Mouse (Mus musculus) lung, postnatal 4 days (tissue): ENCODE measurements around the gene A930004D18Rik.

Experiments used
- DNase-seq, 2 experiments: peaks; one replicate each; pipeline ENCODE4 v3.0.0; 2021

Gene A930004D18Rik

GRCm38 (mm10) chr2:18053243-18053950, 15.9 kb upstream of the A930004D18Rik start:
- no peak for DNase-seq

- no peak for DNase-seq
Observed at GRCm38 (mm10) chr2:18052581-18052980, 15.0 kb upstream of the A930004D18Rik start.

- no peak for DNase-seq
Observed at GRCm38 (mm10) chr2:18051831-18052170, 14.3 kb upstream of the A930004D18Rik start.

- no peak for DNase-seq
Observed at GRCm38 (mm10) chr2:18051026-18051830, 13.7 kb upstream of the A930004D18Rik start.

DNA sequence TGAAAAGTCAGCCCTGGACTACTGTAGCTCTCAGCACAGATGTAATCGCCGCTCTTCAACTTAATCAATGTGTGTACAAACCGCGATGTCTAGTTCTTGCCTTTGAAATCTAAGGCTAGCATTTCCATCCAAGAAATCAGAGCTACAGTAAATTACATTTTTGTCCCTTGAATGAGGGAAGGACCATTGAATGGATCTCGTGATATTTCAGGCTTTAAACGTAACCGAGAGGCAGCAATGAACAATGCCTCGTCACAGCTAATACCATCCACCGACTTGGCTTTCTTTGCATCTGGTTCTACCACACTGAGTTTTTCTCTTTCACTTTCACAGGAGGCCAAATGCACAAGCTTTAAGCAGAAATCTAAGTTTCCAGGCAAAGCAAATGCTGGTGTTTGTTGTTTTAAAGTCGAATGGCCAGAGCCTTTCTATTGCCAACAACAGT, 13.0 kb upstream of the A930004D18Rik start:
- no peak for DNase-seq

- peak in 1 of 2 experiments; percentile 3 for DNase-seq
Observed at GRCm38 (mm10) chr2:18050018-18050417, 12.5 kb upstream of the A930004D18Rik start.

DNA sequence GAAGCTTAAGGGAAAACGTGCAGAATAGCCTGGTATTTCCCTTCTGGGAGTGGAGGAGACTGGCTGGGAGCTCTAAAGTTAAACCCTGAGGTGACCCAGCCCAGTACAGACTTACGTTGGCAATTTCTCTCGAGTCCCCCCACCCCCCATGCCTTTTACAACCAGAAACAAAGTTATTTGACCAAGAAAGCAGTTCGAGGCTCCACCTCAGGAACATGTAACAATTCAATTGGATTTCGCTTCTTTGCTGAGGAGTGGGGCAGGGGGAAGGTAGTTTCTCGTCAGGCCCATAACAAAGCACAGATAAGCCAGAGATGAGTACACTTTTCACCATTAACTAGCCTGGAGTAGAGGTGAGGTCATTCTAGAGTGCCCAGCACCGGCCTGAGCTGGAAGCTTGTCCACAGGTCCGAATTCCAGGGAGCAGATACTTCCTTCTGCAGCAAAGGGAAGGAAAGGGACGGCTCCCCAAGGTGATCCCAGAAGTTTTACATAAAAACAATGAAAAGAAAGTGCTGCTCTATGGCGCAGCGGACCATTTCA, 11.8 kb upstream of the A930004D18Rik start:
- peak in 1 of 2 experiments; percentile 41 for DNase-seq

- peak in 1 of 2 experiments; percentile 22 for DNase-seq
Observed at GRCm38 (mm10) chr2:18048453-18049075, 11.0 kb upstream of the A930004D18Rik start, which contains the start of gene Skida1. Gene Skida1 (minus strand): TSS chr2:18049051.

GRCm38 (mm10) chr2:18047646-18048452, 10.3 kb upstream of the A930004D18Rik start:
- peak; percentile 82 to 91 for DNase-seq

- peak; percentile 77 to 85 for DNase-seq
Observed at GRCm38 (mm10) chr2:18046758-18047645, 9.5 kb upstream of the A930004D18Rik start.

DNA sequence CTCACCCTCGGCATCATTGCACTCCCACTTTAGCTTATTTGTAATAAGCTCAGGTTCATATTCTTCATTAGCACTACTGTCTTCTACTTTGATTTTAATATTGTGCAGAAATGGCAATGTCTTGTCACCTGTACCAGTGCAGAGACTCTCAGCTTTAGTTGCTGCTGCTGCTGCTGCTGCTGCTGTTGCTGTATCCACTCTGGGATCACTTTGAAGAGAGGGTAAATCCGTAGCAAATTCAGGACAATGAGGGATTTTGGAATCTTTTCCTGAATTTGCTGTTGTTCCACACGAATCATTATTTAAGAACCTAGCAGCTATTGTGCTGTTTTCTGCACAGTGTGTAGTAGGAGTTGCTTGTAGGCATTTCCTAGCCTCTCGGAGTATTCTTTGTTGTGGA, 8.6 kb upstream of the A930004D18Rik start:
- DNase-seq, result no peak

DNA sequence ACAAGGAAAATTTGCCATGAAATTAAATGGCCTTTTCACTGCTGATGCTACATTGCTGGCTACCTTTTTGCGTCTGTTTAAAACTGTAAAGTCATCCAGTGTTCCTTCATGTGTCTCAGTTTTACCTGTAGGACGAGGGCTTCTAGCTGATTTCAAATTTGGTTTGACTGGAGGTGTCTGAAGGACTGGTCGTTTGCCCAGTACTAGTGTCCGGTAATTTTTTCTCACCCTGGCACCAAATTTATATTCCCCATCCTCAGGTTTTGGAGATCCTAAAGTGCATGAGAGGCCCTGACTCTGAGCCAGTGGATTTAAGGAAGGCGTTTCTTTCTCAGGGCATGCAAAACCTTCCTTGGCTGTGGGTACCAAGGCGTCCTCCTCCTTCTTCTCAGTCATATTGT, 8.2 kb upstream of the A930004D18Rik start:
- peak in 1 of 2 experiments; percentile 4 for DNase-seq

- DNase-seq, result peak in 1 of 2 experiments; percentile 3
Observed at GRCm38 (mm10) chr2:18045143-18045780, 7.7 kb upstream of the A930004D18Rik start.

DNA sequence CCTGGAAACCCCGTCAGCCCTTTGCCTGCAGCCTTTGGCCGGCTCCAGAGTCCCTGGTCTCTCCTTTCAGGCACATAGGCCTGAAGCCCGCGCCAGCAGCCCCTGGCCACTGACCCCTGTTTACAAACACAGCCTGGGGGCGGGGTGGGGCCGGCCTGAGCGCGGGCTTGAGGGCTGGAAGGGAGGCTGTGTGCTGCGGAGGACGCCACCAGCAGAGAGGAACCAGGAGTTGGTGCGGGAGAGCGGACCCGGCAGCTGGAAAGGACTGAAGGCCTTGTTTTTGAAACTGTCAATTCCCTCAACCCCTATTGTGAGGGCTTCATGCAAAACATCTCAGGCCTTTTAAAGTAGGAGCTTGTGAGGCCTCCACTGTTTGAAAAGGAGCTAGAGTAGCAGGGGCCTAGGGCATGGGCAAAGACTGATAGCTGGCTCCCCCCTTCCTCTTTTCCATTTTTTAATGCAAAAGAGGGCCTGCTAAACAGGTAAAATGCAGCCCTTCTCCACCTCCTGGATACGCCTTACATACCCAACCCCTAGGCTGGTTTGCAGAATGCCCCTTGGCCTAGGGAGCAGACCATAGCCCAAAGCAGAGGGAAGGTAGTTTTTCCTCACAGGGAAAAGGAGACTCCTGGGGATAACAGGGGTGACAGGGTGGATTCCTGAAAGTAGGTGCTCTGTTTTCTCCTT, 3.8 kb upstream of the A930004D18Rik start:
- DNase-seq, result peak; percentile 46 to 65

DNA sequence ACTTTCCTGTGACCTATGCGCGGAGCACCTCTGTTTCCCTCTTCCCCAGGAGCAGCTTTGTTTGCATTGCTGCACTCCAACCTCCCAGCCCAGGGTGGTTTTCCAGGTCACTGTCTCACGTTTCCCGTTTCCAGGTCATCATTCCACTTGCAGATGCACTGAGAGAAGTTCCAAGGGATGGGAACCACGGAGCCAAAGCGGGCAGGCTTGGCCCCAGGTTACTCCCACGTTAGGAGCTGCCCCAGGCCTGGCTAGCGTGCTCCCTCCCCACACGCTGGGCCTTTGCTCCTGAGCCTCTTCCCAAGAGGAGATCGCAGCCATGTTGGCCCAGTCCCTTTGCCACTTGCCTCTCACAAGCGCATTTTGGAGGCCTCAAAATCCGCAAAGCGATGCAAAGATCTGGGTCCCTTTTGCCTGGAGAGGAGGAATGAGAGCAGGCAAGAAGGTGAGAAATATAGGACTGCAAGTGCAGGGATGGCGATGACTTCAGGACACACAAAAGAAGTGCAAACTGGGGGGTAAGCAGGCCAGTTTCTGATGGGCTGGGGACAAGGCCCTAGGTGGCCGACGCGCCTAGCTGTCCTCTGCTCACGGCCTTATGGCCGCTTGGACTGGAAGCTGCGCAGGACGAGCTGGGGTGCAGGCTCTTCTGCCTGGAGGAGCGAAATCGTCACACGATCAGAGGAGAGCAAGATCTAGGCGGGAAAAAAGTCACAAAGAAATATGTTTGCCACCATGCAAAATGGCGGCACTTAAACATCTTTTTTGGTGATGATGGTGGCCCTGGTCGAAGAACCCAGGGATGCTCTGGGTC, 3.0 kb upstream of the A930004D18Rik start:
- DNase-seq, result peak in 1 of 2 experiments; percentile 4

DNA sequence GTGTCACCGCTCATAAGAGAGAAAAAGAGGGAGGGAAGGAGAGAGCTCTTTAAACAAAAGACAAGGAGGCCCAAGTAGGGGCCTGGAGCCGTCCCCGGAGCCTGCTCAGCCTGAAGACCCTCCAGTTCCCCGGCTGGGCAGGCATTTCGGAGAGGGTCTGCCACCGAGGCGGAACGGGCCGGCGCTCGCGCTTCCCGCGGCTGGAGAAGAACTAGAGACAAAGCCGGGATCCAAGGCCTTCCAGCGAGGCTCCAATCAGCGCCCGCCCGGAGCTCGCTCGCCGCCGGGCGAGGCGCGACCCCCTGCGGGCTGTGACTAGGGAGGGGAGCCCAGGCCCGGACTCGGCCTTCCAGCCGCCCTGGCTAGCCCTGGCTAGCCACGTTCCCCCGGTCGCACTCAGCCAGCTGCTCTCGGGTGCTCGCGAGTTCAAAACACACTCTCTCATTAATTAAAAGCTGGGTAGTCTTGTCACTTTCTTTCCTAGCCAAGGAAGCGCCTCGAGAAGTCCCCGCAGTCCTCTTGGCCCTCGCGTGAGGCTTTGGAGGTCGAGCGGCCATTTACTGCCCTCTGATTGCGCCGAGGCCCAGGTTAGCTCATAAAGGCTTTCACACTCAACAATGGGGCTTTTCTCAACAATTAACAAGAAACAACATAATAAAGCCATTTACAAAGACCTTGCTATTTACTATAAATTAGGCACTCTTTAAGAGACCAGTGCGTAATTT, 2.2 kb upstream of the A930004D18Rik start:
- DNase-seq, result peak; percentile 31 to 35

GRCm38 (mm10) chr2:18038895-18039371, 1.4 kb upstream of the A930004D18Rik start:
- DNase-seq, result peak in 1 of 2 experiments; percentile 3

DNA sequence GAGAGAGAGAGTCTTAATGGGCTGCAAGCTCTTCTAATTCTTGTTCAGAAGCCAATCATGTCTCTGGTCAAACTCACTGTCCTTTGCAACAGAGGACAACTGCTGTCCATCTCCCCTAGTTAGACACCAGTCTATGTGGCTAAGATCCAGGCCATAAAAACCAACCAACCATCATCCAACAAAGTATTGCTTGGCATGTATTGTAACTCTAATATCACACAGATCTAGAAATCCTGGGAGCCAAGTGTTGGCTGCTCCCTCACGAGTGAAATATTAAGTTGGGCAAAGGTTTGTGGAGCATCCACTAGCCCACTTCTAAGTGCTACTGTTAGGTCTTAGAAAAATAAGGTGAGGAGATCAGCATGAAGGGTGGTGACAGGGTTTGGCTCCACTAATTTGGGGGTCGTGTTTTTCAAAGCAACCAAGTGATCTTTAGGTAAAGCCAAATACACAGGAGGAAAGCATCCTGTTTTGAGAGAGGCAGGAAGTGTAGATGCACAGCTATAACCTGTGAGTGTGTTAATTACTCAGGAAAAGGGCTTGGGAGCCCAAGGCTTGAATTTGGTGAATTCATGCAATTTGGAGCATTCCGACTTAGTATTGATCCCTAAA, 710 bp upstream of the A930004D18Rik start:
- peak in 1 of 2 experiments; percentile 2 for DNase-seq
